Mouse (Mus musculus) left cerebral cortex, postnatal 36 days (tissue): ENCODE data around the gene Erp44. TPM values are rescaled to one million over a fixed set of nuclear protein-coding genes. Genes with fewer than 3 reads are reported as not detected.

Source experiments
- microRNA-seq: library from miRNA; unstranded; fragments of <30 nt; microRNA quantifications from one replicate; pipeline ENCODE4 v1.2.0, GENCODE M21; 2022
- total RNA-seq, 2 experiments: library from RNA; stranded (reverse); gene quantifications; 2 replicates each; pipeline ENCODE4 v1.2.3; 2021

The Erp44 gene
- total RNA-seq, 2 experiments from 2014 or later, result 30.0 to 39.7 TPM

Small RNAs within 50 kb of the gene (microRNA-seq; reads per million reads assigned to microRNA genes)
- not detected for gene Mir1958

Other genes starting within 250 kb of the Erp44 start
- gene Nr4a3, start 234.4 kb downstream of the Erp44 start, total RNA-seq, result 10 to 100 TPM; 21.5 to 25.1 TPM
- gene Stx17, start 154.6 kb downstream of the Erp44 start, total RNA-seq, result 10 to 100 TPM; 21.7 to 23.8 TPM
- gene Invs, start 202 bp upstream of the Erp44 start, total RNA-seq, result 10 to 100 TPM; 12.7 to 14.5 TPM
- gene Tex10, start 193.9 kb upstream of the Erp44 start, total RNA-seq, result 10 to 100 TPM; 18.9 to 22.7 TPM